Mouse (Mus musculus) lung, postnatal 0 days (tissue): ENCODE measurements around the gene Tor1b. TPM values are rescaled to one million over a fixed set of nuclear protein-coding genes. Genes with fewer than 3 reads are reported as not detected.

Source experiments
- ATAC-seq: fragments of 200-750 bp; cut with Nextera tagmentation; 2 replicates; pipeline ENCODE4 v1.8.0; 2017; ENCODE audit warnings: moderate library complexity
- DNase-seq: peaks from one replicate; pipeline ENCODE4 v3.0.0-alpha.2; 2016; ENCODE audit warnings: low spot score
- H3K27ac ChIP-seq: fragments of 300-500 bp; sonication (generic); 2 replicates; pipeline ENCODE4 v1.5.1; 2014; ENCODE audit warnings: antibody characterized with exemption, mild to moderate bottlenecking, low read length, mixed read lengths
- H3K27me3 ChIP-seq: fragments of 300-500 bp; sonication (generic); replicated peaks from 2 replicates; pipeline ENCODE4 v1.6.1; 2014; ENCODE audit warnings: low read length, mixed read lengths; ENCODE audit not compliant: insufficient read depth
- H3K36me3 ChIP-seq: fragments of 300-500 bp; sonication (generic); 2 replicates; pipeline ENCODE4 v1.6.1; 2014; ENCODE audit warnings: low read length, mixed read lengths; ENCODE audit not compliant: insufficient read depth
- H3K4me1 ChIP-seq: fragments of 300-500 bp; sonication (generic); 2 replicates; pipeline ENCODE4 v1.6.1; 2014; ENCODE audit warnings: antibody characterized with exemption, low read depth, low read length, mixed read lengths; ENCODE audit not compliant: insufficient read depth
- H3K4me2 ChIP-seq: fragments of 300-500 bp; sonication (generic); replicated peaks from 2 replicates; pipeline ENCODE4 v1.6.1; 2014; ENCODE audit warnings: low read depth, mild to moderate bottlenecking, low read length, moderate library complexity, mixed read lengths
- H3K4me3 ChIP-seq: fragments of 300-500 bp; sonication (generic); 2 replicates; pipeline ENCODE4 v1.5.1; 2014; ENCODE audit warnings: low read depth, low read length
- H3K9ac ChIP-seq: fragments of 300-500 bp; sonication (generic); replicated peaks from 2 replicates; pipeline ENCODE4 v1.6.1; 2014; ENCODE audit warnings: low read depth, mild to moderate bottlenecking
- H3K9me3 ChIP-seq: fragments of 300-500 bp; sonication (generic); 2 replicates; pipeline ENCODE4 v1.6.1; 2016; ENCODE audit warnings: low read length, mixed read lengths
- CTCF ChIP-seq: IDR thresholded peaks from 2 replicates; pipeline ENCODE4 v1.5.1; 2016; ENCODE audit warnings: antibody characterized with exemption, mild to moderate bottlenecking
- EP300 ChIP-seq: IDR thresholded peaks from 2 replicates; pipeline ENCODE4 v1.6.1; 2016; ENCODE audit warnings: antibody characterized with exemption, mild to moderate bottlenecking, control low read depth
- WGBS: fragments of 180-500 bp; shearing (Covaris S2); extraction: QIAGEN DNeasy Blood & Tissue Kit; methylation state at CpG from one replicate; pipeline ENCODE4 v1.1.7; 2014; 5-methylcytosine and 5-hydroxymethylcytosine counted together
- polyA plus RNA-seq: library from polyadenylated mRNA; unstranded; fragments of >200 nt; fragmentation: Nextera tagmentation; extraction: Ambion mirVana; gene quantifications from 2 replicates; pipeline ENCODE4 v1.2.1, GENCODE M21; 2015

Gene Tor1b
- polyA plus RNA-seq, 1 experiment from 2014 or later = 23.3 TPM

DNA sequence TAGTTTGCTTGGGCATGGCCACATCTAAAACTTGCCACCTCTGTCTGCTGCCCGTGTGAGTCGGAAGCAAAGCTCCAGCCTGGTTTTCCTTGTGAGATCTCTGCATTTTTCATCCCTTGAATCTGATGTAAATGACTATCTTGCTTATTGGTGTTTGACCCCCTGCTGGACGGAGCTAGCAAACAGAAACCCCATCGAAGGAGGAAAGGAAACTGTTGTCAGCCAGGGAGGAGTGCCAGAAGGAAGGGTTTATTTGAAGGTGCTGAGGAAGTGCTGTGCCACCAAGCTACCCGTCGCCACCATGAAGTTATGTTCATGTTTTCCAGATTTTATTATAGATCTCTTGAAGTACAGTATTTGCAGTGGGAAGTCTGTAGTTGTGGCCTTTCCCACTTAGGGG lies 2.0 kb downstream of the Tor1b start:
- no peak overlapping the region for H3K4me3 ChIP-seq

DNA sequence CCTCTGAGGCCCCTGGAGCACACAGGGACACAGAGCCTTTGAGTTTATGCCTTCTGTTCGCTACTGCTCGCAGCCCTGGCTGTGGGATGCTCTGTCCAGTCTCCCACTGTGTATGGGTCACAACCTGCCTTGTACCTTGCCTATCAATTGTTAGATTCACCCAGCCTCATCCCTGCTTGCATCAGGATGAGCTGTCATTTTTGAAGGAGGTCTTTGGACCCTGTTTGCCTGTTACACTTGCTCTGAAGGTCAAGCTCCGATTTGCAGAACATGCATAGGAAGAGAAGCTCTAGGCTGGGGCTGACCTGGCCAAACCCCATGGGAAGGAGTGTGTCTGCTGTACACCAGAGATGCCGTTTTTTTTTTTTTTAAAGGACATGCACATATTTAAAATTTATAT lies 4.8 kb downstream of the Tor1b start:
- Histone ChIP-seq H3K9me3 (no peaks in the 10 kb centered on the region), H3K36me3 (peaks cover 45% of the 10 kb centered on the region; the same call in 1 of the 2 replicates), H3K4me3 (no peak overlapping the region), H3K4me2 (no peak overlapping the region), H3K27me3 (no peaks in the 10 kb centered on the region), H3K27ac (no peak overlapping the region), H3K9ac (no peak overlapping the region), H3K4me1 (peaks cover 10% of the 10 kb centered on the region)
- TF ChIP-seq EP300 (no peak), CTCF (no peak)
- ATAC-seq (no peak), DNase-seq (no peak)
- WGBS = 85% methylated on average over 4 of the region's 4 CpGs

More for the DNA sequence above, 2.0 kb downstream of the Tor1b start:
- 43% methylated on average over 6 of the region's 6 CpGs for WGBS
- Histone ChIP-seq H3K9ac (no peak overlapping the region), H3K27me3 (no peaks in the 10 kb centered on the region), H3K4me2 (no peak overlapping the region), H3K4me1 (peaks cover 13% of the 10 kb centered on the region), H3K27ac (no peak overlapping the region), H3K36me3 (peaks cover 24% of the 10 kb centered on the region; the same call in 1 of the 2 replicates), H3K9me3 (no peaks in the 10 kb centered on the region)
- no peak for ATAC-seq
- DNase-seq = no peak
- TF ChIP-seq CTCF (peak; percentile 30; the same call in 1 of the 2 replicates), EP300 (no peak)

DNA sequence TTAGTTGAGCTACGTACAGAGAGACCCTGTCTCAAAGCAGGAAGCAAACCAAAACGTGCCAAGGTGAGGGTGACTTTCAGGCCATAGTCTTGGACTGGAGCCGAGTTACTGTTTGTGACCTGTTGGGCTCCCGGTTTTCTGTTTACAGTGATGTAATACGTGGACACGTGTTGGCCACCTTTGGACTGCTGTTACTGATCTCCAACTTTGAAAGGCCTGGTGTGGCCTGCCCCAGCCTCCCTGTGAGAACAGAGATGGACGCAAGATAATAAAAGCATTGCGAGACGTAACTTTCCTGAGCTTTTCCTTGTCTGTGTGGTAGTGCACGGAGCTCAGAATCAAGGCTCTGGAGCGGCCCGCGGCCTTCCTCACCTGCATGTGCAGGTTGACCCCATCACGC lies 6.0 kb downstream of the Tor1b start:
- WGBS = 79% methylated on average over 14 of the region's 14 CpGs
- no peak overlapping the region for H3K4me2 ChIP-seq
- ATAC-seq (no peak), DNase-seq (no peak)
- no peaks in the 10 kb centered on the region for H3K9me3 ChIP-seq
- H3K9ac ChIP-seq = no peak overlapping the region
- no peak overlapping the region for H3K4me3 ChIP-seq
- no peak for TF ChIP-seq EP300
- TF ChIP-seq CTCF = no peak
- peaks cover 47% of the 10 kb centered on the region; the same call in 1 of the 2 replicates for H3K36me3 ChIP-seq
- no peaks in the 10 kb centered on the region for H3K27me3 ChIP-seq
- H3K27ac ChIP-seq = no peak overlapping the region
- peaks cover 8% of the 10 kb centered on the region for H3K4me1 ChIP-seq

DNA sequence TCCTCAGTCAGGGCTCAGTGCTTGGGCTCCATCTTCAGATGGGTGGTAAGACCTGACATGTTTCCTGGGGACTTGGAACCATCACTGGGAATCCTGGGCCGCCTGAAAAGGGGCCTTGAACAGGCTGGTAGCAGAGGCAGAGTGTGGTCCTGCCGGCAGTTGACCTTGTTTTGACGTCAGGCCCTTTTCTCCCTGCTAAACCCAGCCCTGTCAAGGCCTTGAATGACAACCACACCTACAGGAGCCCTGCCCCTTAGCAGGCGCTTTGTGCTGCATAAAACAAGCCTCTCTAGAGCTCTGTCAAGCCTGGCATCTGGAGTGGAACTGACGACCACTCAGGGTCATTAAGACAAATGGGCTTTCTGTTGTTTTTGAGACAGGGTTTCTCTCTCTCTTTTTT lies 7.1 kb downstream of the Tor1b start:
- H3K27ac ChIP-seq = no peak overlapping the region
- H3K9me3 ChIP-seq = no peaks in the 10 kb centered on the region
- peaks cover 47% of the 10 kb centered on the region; the same call in 1 of the 2 replicates for H3K36me3 ChIP-seq
- DNase-seq (no peak), ATAC-seq (no peak)
- H3K4me2 ChIP-seq = no peak overlapping the region
- H3K4me3 ChIP-seq = no peak overlapping the region
- no peak overlapping the region for H3K9ac ChIP-seq
- WGBS = 42% methylated on average over 5 of the region's 5 CpGs
- TF ChIP-seq EP300 (no peak), CTCF (no peak)
- no peaks in the 10 kb centered on the region for H3K4me1 ChIP-seq
- no peaks in the 10 kb centered on the region for H3K27me3 ChIP-seq

DNA sequence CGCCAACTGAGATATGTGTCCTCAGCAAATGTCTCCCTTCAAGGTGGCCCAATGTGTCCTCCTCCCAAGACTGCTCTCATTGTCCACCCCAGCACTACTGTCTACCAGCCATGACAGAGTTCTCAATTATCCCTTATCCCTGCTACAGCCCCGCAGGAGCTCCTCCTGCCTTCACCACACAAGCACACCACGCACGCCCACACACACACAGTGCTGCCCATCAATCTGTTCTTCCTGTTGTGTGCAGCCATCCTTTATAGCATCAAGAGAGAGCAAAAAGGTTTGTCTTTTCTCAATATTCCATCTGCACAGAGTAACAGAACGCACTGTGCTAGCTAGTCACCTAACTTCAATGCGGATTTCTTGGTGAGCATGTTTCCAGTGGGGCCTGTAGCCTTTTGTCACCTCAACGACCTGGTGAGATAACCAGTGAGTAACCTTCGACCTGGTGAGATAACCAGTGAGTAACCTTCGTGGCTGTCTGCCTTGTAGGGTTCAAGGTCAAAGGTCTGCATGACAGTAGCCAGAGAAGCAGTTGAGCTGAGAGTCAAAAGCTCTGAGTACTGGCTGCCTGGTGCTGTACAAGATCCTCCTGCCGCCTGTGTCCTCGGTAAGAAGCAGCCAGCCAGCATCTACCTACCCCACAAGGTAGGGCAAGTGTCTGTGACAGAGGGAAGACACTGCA lies 10.0 kb downstream of the Tor1b start:
- ATAC-seq (no peak), DNase-seq (no peak)
- WGBS = 78% methylated on average over 11 of the region's 11 CpGs
- no peaks in the 10 kb centered on the region for H3K27me3 ChIP-seq
- no peak overlapping the region for H3K4me3 ChIP-seq
- H3K4me1 ChIP-seq = peaks cover 10% of the 10 kb centered on the region; the same call in 1 of the 2 replicates
- H3K27ac ChIP-seq = no peak overlapping the region
- no peak overlapping the region for H3K9ac ChIP-seq
- no peaks in the 10 kb centered on the region for H3K9me3 ChIP-seq
- no peak overlapping the region for H3K4me2 ChIP-seq
- H3K36me3 ChIP-seq = peaks cover 31% of the 10 kb centered on the region; the same call in 1 of the 2 replicates
- no peak for TF ChIP-seq CTCF
- no peak for TF ChIP-seq EP300

DNA sequence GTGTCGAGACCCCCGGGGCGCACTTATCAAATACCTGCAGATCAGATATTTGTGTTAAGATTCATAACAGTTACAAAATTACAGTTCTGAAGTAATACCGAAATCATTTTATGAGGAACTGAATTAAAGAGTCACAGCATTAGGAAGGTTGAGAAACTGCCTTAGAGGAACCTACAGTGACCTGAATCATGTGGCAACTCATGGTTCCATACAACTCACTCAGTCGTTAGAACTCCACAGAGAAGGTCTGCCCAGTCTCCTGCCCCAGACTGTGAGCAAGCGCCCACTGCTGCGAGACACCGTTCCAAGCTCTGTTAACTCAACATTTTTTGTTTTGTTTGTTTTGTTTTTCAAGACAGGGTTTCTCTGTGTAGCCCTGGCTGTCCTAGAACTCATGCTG lies 12.9 kb downstream of the Tor1b start:
- ATAC-seq (no peak), DNase-seq (peak; percentile 19)
- Histone ChIP-seq H3K4me3 (no peak overlapping the region), H3K27ac (no peak overlapping the region), H3K27me3 (no peaks in the 10 kb centered on the region), H3K9me3 (no peaks in the 10 kb centered on the region), H3K4me2 (no peak overlapping the region), H3K9ac (no peak overlapping the region), H3K36me3 (peaks cover 19% of the 10 kb centered on the region; the same call in 1 of the 2 replicates), H3K4me1 (peaks cover 10% of the 10 kb centered on the region; the same call in 1 of the 2 replicates)
- TF ChIP-seq EP300 = no peak
- no peak for TF ChIP-seq CTCF
- 83% methylated on average over 8 of the region's 8 CpGs for WGBS
